21 mouse cellular contexts compared by ENCODE assay signal in genomic region chr3:142839961-142840360, GRCm38 (mm10).
"Had no signal": no experiment of that assay in that cellular context is flagged by ENCODE, and none has a peak within 500 bp of the region (broad histone marks: within the 10 kb centered on the region; RNA-seq: fewer than 3 reads in every experiment).

No protein-coding gene starts in this region.

- ATAC-seq: liver, postnatal 0 days; lung, postnatal 0 days; midbrain, embryonic 13.5 days; midbrain, embryonic 15.5 days had no signal

- H3K9me3 ChIP-seq: liver, embryonic 15.5 days; lung, embryonic 15.5 days; midbrain, embryonic 13.5 days; midbrain, embryonic 15.5 days; neural tube, embryonic 13.5 days; neural tube, embryonic 15.5 days had no signal

- H3K4me3 ChIP-seq: liver, embryonic 15.5 days; lung, embryonic 15.5 days; midbrain, embryonic 13.5 days; midbrain, embryonic 15.5 days; myocyte; neural tube, embryonic 13.5 days; neural tube, embryonic 15.5 days had no signal

- H3K4me1 ChIP-seq: lung, embryonic 15.5 days; midbrain, embryonic 13.5 days; midbrain, embryonic 15.5 days had no signal

- DNase-seq: liver, postnatal 0 days; lung, adult 2 months; lung, postnatal 14 days; lung, postnatal 4 days; retina, postnatal 1 day; right cerebral cortex, adult 18-20 months; right cerebral cortex, postnatal 25 days; right cerebral cortex, postnatal 4 days; spleen, adult 18-20 months; thymus, adult 18-20 months; thymus, postnatal 14 days; thymus, postnatal 36 days had no signal

- H3K4me2 ChIP-seq: liver, embryonic 15.5 days; lung, embryonic 15.5 days; midbrain, embryonic 11.5 days; midbrain, embryonic 13.5 days; midbrain, embryonic 15.5 days; neural tube, embryonic 13.5 days; neural tube, embryonic 15.5 days had no signal

- H3K27ac ChIP-seq: liver, embryonic 15.5 days; lung, embryonic 15.5 days; midbrain, embryonic 13.5 days; midbrain, embryonic 15.5 days; neural tube, embryonic 13.5 days; neural tube, embryonic 15.5 days had no signal

- H3K9ac ChIP-seq: liver, embryonic 15.5 days; liver, postnatal 0 days; lung, embryonic 15.5 days; midbrain, embryonic 13.5 days; midbrain, embryonic 15.5 days; neural tube, embryonic 13.5 days; neural tube, embryonic 15.5 days had no signal

- H3K27me3 ChIP-seq: liver, embryonic 15.5 days; lung, embryonic 15.5 days; midbrain, embryonic 13.5 days; midbrain, embryonic 15.5 days; neural tube, embryonic 13.5 days; neural tube, embryonic 15.5 days had no signal

- H3K36me3 ChIP-seq: midbrain, embryonic 13.5 days; midbrain, embryonic 15.5 days had no signal
